Mouse (Mus musculus): ENCODE measurements around the gene Cadm1.

DNA sequence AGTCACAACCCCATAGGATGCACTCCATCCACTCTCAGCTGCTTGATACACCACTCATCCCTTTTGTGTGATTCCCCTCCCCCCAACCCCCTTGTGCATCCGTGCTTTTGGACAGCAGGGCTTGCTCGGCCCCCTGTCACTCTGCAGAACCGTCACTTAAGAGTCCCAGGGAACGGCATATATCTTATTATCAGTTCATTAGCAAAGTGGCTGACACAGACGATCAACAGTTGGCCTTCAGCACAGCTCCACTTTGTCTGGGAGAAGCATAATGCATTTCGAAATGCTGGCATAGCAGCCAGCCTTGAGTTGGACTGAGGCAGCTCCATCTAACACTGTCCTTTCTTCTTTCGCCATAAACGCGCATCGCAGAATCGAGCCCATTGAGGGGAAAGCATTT lies 248.5 kb downstream of the Cadm1 start:
- TF ChIP-seq CTCF (IDR thresholded peaks at IDR 0.05; ENCODE audit: low read depth) (no peak), EP300 (IDR thresholded peaks at IDR 0.05; ENCODE audit: low read depth) (no peak)
